In genomic region chr14:58812585-58812984, GRCm38 (mm10) we compare ENCODE assay signal across 9 mouse cellular contexts.
A peak's percentile ranks its signal among the peaks of the same experiment; 100 is the strongest.
DNase-seq lines count a peak whose midpoint lies in the region; ATAC-seq and TF ChIP-seq lines count a peak whose summit lies in the region.
"Had no signal": no experiment of that assay in that cellular context is flagged by ENCODE, and none has a peak within 500 bp of the region (broad histone marks: within the 10 kb centered on the region; RNA-seq: fewer than 3 reads in every experiment).

No protein-coding gene starts in this region.

- no peaks in the 10 kb centered on the region for H3K9me3 ChIP-seq in heart, embryonic 12.5 days (replicated peaks)
- no peaks in the 10 kb centered on the region for H3K9me3 ChIP-seq in hindbrain, postnatal 0 days (ENCODE audit: low read length)
- H3K9me3 ChIP-seq: embryonic facial prominence, embryonic 12.5 days had no signal

- peak; percentile 29; the same call in 1 of the 2 replicates for ATAC-seq in heart, embryonic 12.5 days (ENCODE audit: insufficient number of reproducible peaks, low FRiP score)
- ATAC-seq in hindbrain, postnatal 0 days, result no peak

- H3K4me2 ChIP-seq in heart, embryonic 12.5 days, result no peak overlapping the region
- no peak overlapping the region for H3K4me2 ChIP-seq in hindbrain, postnatal 0 days (ENCODE audit: low read depth, low read length)
- H3K4me2 ChIP-seq: embryonic facial prominence, embryonic 12.5 days had no signal

- DNase-seq in embryo, embryonic 10 days (ENCODE audit: low spot score), result peak; percentile 8
- no peak for DNase-seq in embryo, embryonic 9.5 days (ENCODE audit: extremely low spot score)
- DNase-seq in kidney, adult 9 months, result peak; percentile 39
- DNase-seq in lung, postnatal 10 days, result peak; percentile 70
- DNase-seq in retina, postnatal 1 day, result no peak
- no peak for DNase-seq in layer of hippocampus, adult 9-11 months
- DNase-seq in hindbrain, postnatal 0 days (ENCODE audit: low spot score), result no peak

- no peaks in the 10 kb centered on the region for H3K27me3 ChIP-seq in heart, embryonic 12.5 days (replicated peaks)
- H3K27me3 ChIP-seq in hindbrain, postnatal 0 days (ENCODE audit: insufficient read depth, low read length), result no peaks in the 10 kb centered on the region
- H3K27me3 ChIP-seq: embryonic facial prominence, embryonic 12.5 days had no signal

- TF ChIP-seq CTCF in hindbrain, postnatal 0 days (IDR thresholded peaks at IDR 0.05; ENCODE audit: low read depth), result no peak

- no peaks in the 10 kb centered on the region for H3K36me3 ChIP-seq in heart, embryonic 12.5 days
- no peaks in the 10 kb centered on the region for H3K36me3 ChIP-seq in hindbrain, postnatal 0 days (ENCODE audit: insufficient read depth, low read length)
- H3K36me3 ChIP-seq: embryonic facial prominence, embryonic 12.5 days had no signal

- H3K9ac ChIP-seq in heart, embryonic 12.5 days, result no peak overlapping the region
- no peak overlapping the region for H3K9ac ChIP-seq in hindbrain, postnatal 0 days (replicated peaks; ENCODE audit: low read length)
- H3K9ac ChIP-seq: embryonic facial prominence, embryonic 12.5 days had no signal

- H3K27ac ChIP-seq in heart, embryonic 12.5 days (ENCODE audit: poor library complexity, severe bottlenecking), result peak overlapping the region; percentile 51; the same call in 1 of the 2 replicates
- no peak overlapping the region for H3K27ac ChIP-seq in hindbrain, postnatal 0 days
- H3K27ac ChIP-seq: embryonic facial prominence, embryonic 12.5 days had no signal

- no peak overlapping the region for H3K4me3 ChIP-seq in heart, embryonic 12.5 days
- H3K4me3 ChIP-seq in hindbrain, postnatal 0 days (ENCODE audit: low read length), result no peak overlapping the region
- H3K4me3 ChIP-seq: embryonic facial prominence, embryonic 12.5 days had no signal

- WGBS in heart, embryonic 12.5 days, result 54% methylated on average over 5 of the region's 5 CpGs
- 78% methylated on average over 5 of the region's 5 CpGs for WGBS in hindbrain, postnatal 0 days

- peaks cover 8% of the 10 kb centered on the region; the same call in 1 of the 2 replicates for H3K4me1 ChIP-seq in heart, embryonic 12.5 days (replicated peaks)
- no peaks in the 10 kb centered on the region for H3K4me1 ChIP-seq in hindbrain, postnatal 0 days (ENCODE audit: insufficient read depth, low read length)

Comparison
In these comparisons a context has a peak if more than half of its experiments do, and no peak if none do; other contexts are left out.
1. DNase-seq: peak in embryo, embryonic 10 days (single experiment), kidney, adult 9 months (single experiment) and lung, postnatal 10 days (single experiment); none in embryo, embryonic 9.5 days (single experiment), retina, postnatal 1 day (single experiment), layer of hippocampus, adult 9-11 months (single experiment) and hindbrain, postnatal 0 days (single experiment).